Mouse (Mus musculus) cortical plate, adult 2 months (tissue): ENCODE measurements around the gene Ccdc173. TPM values are rescaled to one million over a fixed set of nuclear protein-coding genes. Genes with fewer than 3 reads are reported as not detected.

Experiments
- H3K27ac ChIP-seq: fragments of 200-500 bp; 2 replicates; pipeline ENCODE4 v1.5.1; 2012; ENCODE audit warnings: low read length, control low read depth, inconsistent platforms; ENCODE audit not compliant: insufficient read depth
- H3K4me1 ChIP-seq: fragments of 200-500 bp; 2 replicates; pipeline ENCODE4 v1.6.1; 2011; ENCODE audit warnings: low read length; ENCODE audit not compliant: control insufficient read depth, insufficient read depth
- H3K4me3 ChIP-seq: fragments of 200-500 bp; 2 replicates; pipeline ENCODE4 v1.5.1; 2011; ENCODE audit warnings: mild to moderate bottlenecking, low read length, control low read depth; ENCODE audit not compliant: insufficient read depth
- CTCF ChIP-seq: fragments of 200-500 bp; IDR thresholded peaks from 2 replicates; pipeline ENCODE4 v1.5.1; 2011; ENCODE audit warnings: mild to moderate bottlenecking, control low read depth, low read length; ENCODE audit not compliant: insufficient read depth; ENCODE audit errors: extremely low read depth
- POLR2A ChIP-seq: fragments of 200-500 bp; IDR thresholded peaks from 2 replicates; pipeline ENCODE4 v1.6.1; 2011; ENCODE audit warnings: mild to moderate bottlenecking, low read length, control low read depth; ENCODE audit not compliant: insufficient read depth; ENCODE audit errors: extremely low read depth
- polyA plus RNA-seq: library from polyadenylated mRNA; depleted of rRNA; stranded (reverse); fragments of >200 nt; gene quantifications from 2 replicates; pipeline ENCODE4 v1.2.3, GENCODE M21; 2012; rRNA removed

Gene Ccdc173
- 3.7 TPM in 2 replicates for polyA plus RNA-seq

GRCm38 (mm10) chr2:69789429-69790069, at the start of gene Ccdc173, which contains the start of gene Phospho2:
Ccdc173 (minus strand) TSS chr2:69789575.
Phospho2 (plus strand) TSS chr2:69789623.
- H3K4me1 ChIP-seq: no peaks in the 10 kb centered on the region; the same call in 1 of the 2 replicates
- peak within 1 kb of the TSS; percentile 55; the same call in 1 of the 2 replicates for H3K27ac ChIP-seq
- H3K4me3 ChIP-seq: peak within 1 kb of the TSS; percentile 55
- TF ChIP-seq POLR2A: peak; percentile 76
- TF ChIP-seq CTCF: no peak

GRCm38 (mm10) chr2:69838707-69839106, 49.3 kb upstream of the Ccdc173 start:
- H3K4me3 ChIP-seq: no peak overlapping the region
- no peak overlapping the region for H3K27ac ChIP-seq
- no peak for TF ChIP-seq CTCF
- H3K4me1 ChIP-seq: no peaks in the 10 kb centered on the region; the same call in 1 of the 2 replicates

GRCm38 (mm10) chr2:69837996-69838395, 48.6 kb upstream of the Ccdc173 start:
- Histone ChIP-seq H3K4me3 (no peak overlapping the region), H3K4me1 (no peaks in the 10 kb centered on the region; the same call in 1 of the 2 replicates), H3K27ac (no peak overlapping the region)
- 0 out of 2 replicates have a peak, but pooled peaks have one; percentile 18 for TF ChIP-seq CTCF
- TF ChIP-seq POLR2A: no peak

- no peak for TF ChIP-seq CTCF
- no peak for TF ChIP-seq POLR2A
- Histone ChIP-seq H3K27ac (no peak overlapping the region), H3K4me1 (no peaks in the 10 kb centered on the region; the same call in 1 of the 2 replicates), H3K4me3 (no peak overlapping the region)
Observed at GRCm38 (mm10) chr2:69837244-69837967, 48.0 kb upstream of the Ccdc173 start.

GRCm38 (mm10) chr2:69830116-69830515, 40.7 kb upstream of the Ccdc173 start:
- Histone ChIP-seq H3K4me3 (no peak overlapping the region), H3K4me1 (no peaks in the 10 kb centered on the region), H3K27ac (no peak overlapping the region)
- TF ChIP-seq POLR2A (no peak), CTCF (no peak)

GRCm38 (mm10) chr2:69829680-69830079, 40.3 kb upstream of the Ccdc173 start:
- no peak overlapping the region for H3K4me3 ChIP-seq
- no peak overlapping the region for H3K27ac ChIP-seq
- H3K4me1 ChIP-seq: peaks cover under 1% of the 10 kb centered on the region; the same call in 1 of the 2 replicates
- TF ChIP-seq CTCF: no peak
- TF ChIP-seq POLR2A: no peak

GRCm38 (mm10) chr2:69828031-69828430, 38.7 kb upstream of the Ccdc173 start:
- no peak overlapping the region for H3K4me3 ChIP-seq
- H3K27ac ChIP-seq: no peak overlapping the region
- TF ChIP-seq CTCF (no peak), POLR2A (no peak)
- H3K4me1 ChIP-seq: peaks cover 2% of the 10 kb centered on the region; the same call in 1 of the 2 replicates

- no peak for TF ChIP-seq CTCF
- no peak for TF ChIP-seq POLR2A
- Histone ChIP-seq H3K27ac (no peak overlapping the region), H3K4me3 (no peak overlapping the region), H3K4me1 (peaks cover 2% of the 10 kb centered on the region)
Observed at GRCm38 (mm10) chr2:69826380-69826779, 37.0 kb upstream of the Ccdc173 start.

GRCm38 (mm10) chr2:69825898-69826297, 36.5 kb upstream of the Ccdc173 start:
- Histone ChIP-seq H3K4me1 (peaks cover 2% of the 10 kb centered on the region), H3K27ac (no peak overlapping the region), H3K4me3 (no peak overlapping the region)
- TF ChIP-seq POLR2A (no peak), CTCF (no peak)

GRCm38 (mm10) chr2:69823129-69823677, 33.8 kb upstream of the Ccdc173 start:
- TF ChIP-seq CTCF (no peak), POLR2A (no peak)
- H3K4me1 ChIP-seq: peaks cover 2% of the 10 kb centered on the region
- peak overlapping the region; percentile 16 for H3K27ac ChIP-seq
- H3K4me3 ChIP-seq: peak overlapping the region; percentile 54
